Mouse (Mus musculus) hindbrain, postnatal 0 days (tissue): Measurements from ENCODE around the gene Necab3. TPM values are rescaled to one million over a fixed set of nuclear protein-coding genes. Genes with fewer than 3 reads are reported as not detected.

Experiments used
- ATAC-seq: fragments of 200-750 bp; cut with Nextera tagmentation; 2 replicates; pipeline ENCODE4 v1.8.0; 2017; ENCODE audit warnings: mild to moderate bottlenecking, moderate TSS enrichment, moderate library complexity
- DNase-seq: peaks from one replicate; pipeline ENCODE4 v3.0.0-alpha.2; 2015; ENCODE audit warnings: low spot score
- H3K27ac ChIP-seq: fragments of 300-500 bp; sonication (generic); 2 replicates; pipeline ENCODE4 v1.5.1; 2014; ENCODE audit warnings: mild to moderate bottlenecking
- H3K27me3 ChIP-seq: fragments of 300-500 bp; sonication (generic); 2 replicates; pipeline ENCODE4 v1.6.1; 2014; ENCODE audit warnings: low read length, mixed read lengths; ENCODE audit not compliant: insufficient read depth
- H3K36me3 ChIP-seq: fragments of 300-500 bp; sonication (generic); 2 replicates; pipeline ENCODE4 v1.6.1; 2014; ENCODE audit warnings: low read length, mixed read lengths; ENCODE audit not compliant: insufficient read depth
- H3K4me1 ChIP-seq: fragments of 300-500 bp; sonication (generic); 2 replicates; pipeline ENCODE4 v1.6.1; 2014; ENCODE audit warnings: antibody characterized with exemption, low read length, mixed read lengths; ENCODE audit not compliant: insufficient read depth
- H3K4me2 ChIP-seq: fragments of 300-500 bp; sonication (generic); 2 replicates; pipeline ENCODE4 v1.6.1; 2014; ENCODE audit warnings: low read depth, mild to moderate bottlenecking, low read length, moderate library complexity, mixed read lengths
- H3K4me3 ChIP-seq: fragments of 300-500 bp; sonication (generic); 2 replicates; pipeline ENCODE4 v1.5.1; 2014; ENCODE audit warnings: low read length
- H3K9ac ChIP-seq: fragments of 300-500 bp; sonication (generic); replicated peaks from 2 replicates; pipeline ENCODE4 v1.6.1; 2014; ENCODE audit warnings: mild to moderate bottlenecking, low read length, moderate library complexity, mixed read lengths
- H3K9me3 ChIP-seq: fragments of 300-500 bp; sonication (generic); 2 replicates; pipeline ENCODE4 v1.6.1; 2016; ENCODE audit warnings: low read length, mixed read lengths
- CTCF ChIP-seq: IDR thresholded peaks from 2 replicates; pipeline ENCODE4 v1.5.1; 2016; ENCODE audit warnings: antibody characterized with exemption, control low read depth, low read depth
- WGBS: fragments of 180-500 bp; shearing (Covaris S2); extraction: QIAGEN DNeasy Blood & Tissue Kit; methylation state at CpG from one replicate; pipeline ENCODE4 v1.1.7; 2014; 5-methylcytosine and 5-hydroxymethylcytosine counted together
- polyA plus RNA-seq: library from polyadenylated mRNA; unstranded; fragments of >200 nt; fragmentation: Nextera tagmentation; extraction: Ambion mirVana; gene quantifications from 2 replicates; pipeline ENCODE4 v1.2.1, GENCODE M21; 2015
- total RNA-seq: library from RNA; depleted of rRNA; stranded (reverse); fragments of >200 nt; gene quantifications from 2 replicates; pipeline ENCODE4 v1.2.3, GENCODE M21; 2014

Necab3 gene
- total and polyA plus RNA-seq, 2 experiments from 2014 or later: 22.9 to 35.1 TPM

DNA sequence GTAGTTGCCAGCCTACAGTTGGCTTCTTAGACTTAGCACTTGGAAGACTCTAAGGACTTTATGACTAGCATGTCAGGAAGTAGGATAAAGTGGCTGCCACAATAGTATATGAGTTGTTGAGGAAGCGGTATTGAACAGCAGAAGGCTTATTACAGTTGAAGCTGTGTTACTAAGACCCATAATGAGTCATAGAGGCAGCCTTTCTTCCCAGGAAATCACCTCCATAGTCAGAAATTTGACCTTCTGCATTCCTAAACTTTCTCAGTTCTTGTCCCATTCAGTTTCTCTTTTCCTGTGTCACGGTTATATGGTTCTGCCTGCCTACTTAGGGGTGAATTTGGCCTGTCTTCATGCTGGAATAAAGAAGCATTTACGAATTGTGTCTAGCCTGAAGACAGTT is 41.7 kb downstream of the Necab3 start:
- H3K9me3 ChIP-seq: no peaks in the 10 kb centered on the region
- no peak for TF ChIP-seq CTCF
- H3K9ac ChIP-seq: no peak overlapping the region
- no peak overlapping the region for H3K4me2 ChIP-seq
- no peak for ATAC-seq
- no peaks in the 10 kb centered on the region for H3K27me3 ChIP-seq
- H3K4me3 ChIP-seq: no peak overlapping the region
- H3K4me1 ChIP-seq: no peaks in the 10 kb centered on the region
- DNase-seq: no peak
- WGBS: 90% methylated on average over 3 of the region's 3 CpGs
- no peak overlapping the region for H3K27ac ChIP-seq
- peaks cover 10% of the 10 kb centered on the region; the same call in 1 of the 2 replicates for H3K36me3 ChIP-seq

DNA sequence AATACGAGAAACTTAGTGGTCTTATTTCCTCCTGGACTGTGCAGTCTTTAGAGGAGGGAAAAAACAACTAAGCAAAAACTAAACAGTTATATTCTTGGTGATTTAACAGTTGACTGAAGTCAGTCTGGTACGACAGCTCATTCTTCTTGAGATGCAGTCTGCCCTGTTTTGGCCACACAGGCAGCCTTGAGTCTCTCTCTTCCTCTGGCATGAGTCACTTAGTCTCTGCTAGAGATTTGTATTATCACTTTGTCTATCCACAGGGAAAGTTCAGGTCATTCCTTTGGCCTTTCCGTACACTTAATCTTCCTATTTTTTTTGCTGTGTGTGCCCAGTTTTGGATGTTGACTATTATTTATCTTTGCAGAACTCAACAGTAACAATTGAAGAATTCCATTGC is 48.5 kb downstream of the Necab3 start:
- DNase-seq (no peak), ATAC-seq (no peak)
- Histone ChIP-seq H3K4me3 (no peak overlapping the region), H3K27me3 (no peaks in the 10 kb centered on the region), H3K4me2 (no peak overlapping the region), H3K4me1 (no peaks in the 10 kb centered on the region), H3K9ac (no peak overlapping the region), H3K27ac (no peak overlapping the region), H3K9me3 (no peaks in the 10 kb centered on the region), H3K36me3 (peaks cover 17% of the 10 kb centered on the region)
- WGBS: 92% methylated on average over 3 of the region's 3 CpGs
- no peak for TF ChIP-seq CTCF

DNA sequence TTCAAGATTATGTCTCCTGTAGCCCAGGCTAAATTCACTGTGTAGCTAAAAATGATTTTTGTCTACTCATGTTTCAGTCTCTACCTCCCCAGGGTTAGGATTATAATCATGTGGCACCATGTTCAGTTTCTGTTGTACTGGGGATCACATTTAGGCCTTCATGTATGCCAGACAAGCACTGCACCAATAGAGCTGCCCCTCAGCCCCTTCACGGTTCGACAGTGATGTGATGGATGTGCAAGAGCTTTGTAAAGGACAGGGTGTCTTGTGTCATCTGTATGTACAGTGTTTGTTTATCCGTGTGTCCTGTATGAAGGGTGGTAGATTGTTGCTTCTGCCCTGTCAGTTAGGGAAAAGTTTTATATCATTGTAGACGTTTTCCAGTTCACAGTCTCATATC is 50.2 kb downstream of the Necab3 start:
- H3K27ac ChIP-seq: no peak overlapping the region

DNA sequence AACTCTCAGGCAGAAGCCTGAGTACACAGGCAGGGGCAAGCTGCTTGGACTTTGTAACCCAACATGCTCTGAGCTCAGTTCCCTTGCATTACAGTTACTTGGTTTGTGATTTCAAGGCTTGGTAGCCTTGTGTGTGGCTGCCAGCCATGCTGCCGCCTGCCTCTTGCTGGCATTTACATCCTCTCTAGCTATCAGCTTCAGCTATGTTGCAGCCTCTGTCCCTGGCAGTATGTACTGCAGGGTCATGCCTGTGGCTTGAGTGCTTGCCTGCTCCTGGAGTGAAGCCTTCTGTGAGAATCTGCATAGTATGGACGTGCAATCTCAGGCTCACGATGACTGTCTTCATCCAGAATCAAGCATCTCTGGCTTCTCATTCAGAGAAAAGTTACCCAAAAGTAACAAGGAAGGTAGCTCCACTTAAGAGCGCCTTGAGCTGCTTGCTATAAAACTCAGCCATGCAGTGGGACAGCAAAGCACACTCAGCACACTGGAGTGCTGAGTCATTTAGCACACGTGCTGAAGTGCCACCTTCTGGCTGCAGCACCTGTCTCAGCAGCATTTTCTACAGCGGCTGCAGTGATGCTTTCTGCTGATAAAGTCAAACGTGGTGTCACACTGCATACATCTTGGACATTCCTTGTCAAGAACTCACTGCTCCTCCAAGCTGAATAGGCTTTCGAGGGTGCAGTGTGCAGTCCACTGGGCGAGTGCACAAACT is 51.0 kb downstream of the Necab3 start:
- H3K27ac ChIP-seq: peak overlapping the region; percentile 1; the same call in 1 of the 2 replicates
- WGBS: 62% methylated on average over 9 of the region's 9 CpGs
- H3K9ac ChIP-seq: no peak overlapping the region
- peaks cover 17% of the 10 kb centered on the region for H3K36me3 ChIP-seq
- TF ChIP-seq CTCF: peak; percentile 63
- no peak overlapping the region for H3K4me3 ChIP-seq
- DNase-seq (peak; percentile 64), ATAC-seq (peak; percentile 61; the same call in 1 of the 2 replicates)
- H3K9me3 ChIP-seq: no peaks in the 10 kb centered on the region
- no peak overlapping the region for H3K4me2 ChIP-seq
- H3K27me3 ChIP-seq: no peaks in the 10 kb centered on the region
- no peaks in the 10 kb centered on the region for H3K4me1 ChIP-seq

More for the DNA sequence above, 50.2 kb downstream of the Necab3 start:
- Histone ChIP-seq H3K4me2 (no peak overlapping the region), H3K9ac (no peak overlapping the region), H3K36me3 (peaks cover 17% of the 10 kb centered on the region), H3K27me3 (no peaks in the 10 kb centered on the region), H3K4me1 (no peaks in the 10 kb centered on the region), H3K4me3 (no peak overlapping the region), H3K9me3 (no peaks in the 10 kb centered on the region)
- DNase-seq (no peak), ATAC-seq (no peak)
- no peak for TF ChIP-seq CTCF
- WGBS: 87% methylated on average over 4 of the region's 4 CpGs

DNA sequence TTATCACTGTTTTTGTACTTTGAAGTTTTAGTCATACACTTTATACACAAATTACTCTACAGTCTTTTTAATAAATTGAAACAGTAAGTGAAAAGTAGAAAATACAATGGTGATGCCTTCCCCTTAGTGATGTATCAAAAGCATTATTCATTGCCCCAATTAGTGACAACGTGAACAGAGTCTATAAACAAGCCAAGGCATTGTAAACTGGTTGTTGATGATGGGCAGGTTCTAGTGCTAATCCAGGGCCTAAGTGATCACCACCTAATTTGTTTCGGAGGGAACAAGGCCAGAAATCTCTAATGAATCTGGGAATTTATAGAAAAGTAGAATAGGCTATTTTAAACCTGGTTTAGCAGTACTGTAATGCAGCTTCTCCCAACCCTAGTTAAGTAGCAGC is 51.6 kb downstream of the Necab3 start:
- ATAC-seq (no peak), DNase-seq (no peak)
- H3K4me2 ChIP-seq: no peak overlapping the region
- H3K36me3 ChIP-seq: peaks cover 17% of the 10 kb centered on the region
- no peaks in the 10 kb centered on the region for H3K4me1 ChIP-seq
- no peak overlapping the region for H3K9ac ChIP-seq
- H3K9me3 ChIP-seq: no peaks in the 10 kb centered on the region
- H3K27me3 ChIP-seq: no peaks in the 10 kb centered on the region
- 67% methylated on average over 2 of the region's 2 CpGs for WGBS
- H3K4me3 ChIP-seq: no peak overlapping the region
- TF ChIP-seq CTCF: no peak
- H3K27ac ChIP-seq: peak overlapping the region; percentile 1; the same call in 1 of the 2 replicates

DNA sequence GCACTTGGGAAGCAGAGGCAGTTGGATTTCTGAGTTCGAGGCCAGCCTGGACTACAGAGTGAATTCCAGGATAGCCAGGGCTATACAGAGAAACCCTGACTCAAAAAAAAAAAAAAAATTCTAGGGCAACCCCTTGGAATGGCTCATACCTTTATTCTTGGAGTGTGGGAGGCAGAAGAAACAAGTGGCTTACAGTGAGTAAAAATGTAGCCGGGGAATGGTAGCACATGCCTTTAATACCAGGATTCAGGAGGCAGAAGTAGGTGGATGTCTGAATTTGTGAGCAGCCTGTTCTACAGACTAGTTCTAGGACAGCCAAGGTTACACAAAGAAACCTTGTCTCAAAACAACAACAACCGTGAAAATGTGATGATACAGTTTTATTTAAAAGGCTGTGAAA is 57.9 kb downstream of the Necab3 start:
- no peak for ATAC-seq
- H3K36me3 ChIP-seq: no peaks in the 10 kb centered on the region; the same call in 1 of the 2 replicates
- DNase-seq: no peak
- 82% methylated on average over 3 of the region's 3 CpGs for WGBS
- H3K9ac ChIP-seq: no peak overlapping the region
- H3K4me3 ChIP-seq: no peak overlapping the region
- TF ChIP-seq CTCF: no peak
- H3K27me3 ChIP-seq: no peaks in the 10 kb centered on the region
- peaks cover 4% of the 10 kb centered on the region; the same call in 1 of the 2 replicates for H3K4me1 ChIP-seq
- no peaks in the 10 kb centered on the region for H3K9me3 ChIP-seq
- no peak overlapping the region for H3K27ac ChIP-seq
- H3K4me2 ChIP-seq: no peak overlapping the region

DNA sequence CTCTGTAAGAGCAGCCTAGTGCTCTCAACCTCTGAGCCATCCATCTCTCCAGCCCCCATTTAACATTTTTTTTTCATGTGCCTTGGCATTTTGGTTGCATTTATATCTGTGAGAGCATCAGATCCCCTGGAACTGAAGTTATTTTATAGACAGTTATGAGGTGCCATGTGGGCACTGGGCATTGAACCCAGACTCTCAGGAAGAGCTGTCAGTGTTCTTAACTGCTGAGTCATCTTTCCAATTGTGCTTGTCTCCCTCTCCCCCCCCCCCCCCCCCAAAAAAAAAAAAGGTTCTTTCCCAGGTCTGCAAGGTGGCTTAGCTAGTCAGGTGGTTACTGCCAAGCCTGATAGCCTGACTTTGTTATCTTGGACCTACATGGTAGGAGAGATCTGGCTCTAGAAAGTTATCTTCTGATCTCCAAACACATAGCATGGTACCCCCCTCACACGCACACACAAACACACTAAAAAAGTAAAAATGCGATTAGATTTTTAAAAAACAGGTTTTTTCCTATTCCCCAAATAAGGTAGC is 58.9 kb downstream of the Necab3 start:
- no peak for TF ChIP-seq CTCF
- Histone ChIP-seq H3K27ac (no peak overlapping the region), H3K9me3 (no peaks in the 10 kb centered on the region), H3K4me1 (peaks cover 4% of the 10 kb centered on the region; the same call in 1 of the 2 replicates), H3K36me3 (no peaks in the 10 kb centered on the region; the same call in 1 of the 2 replicates), H3K4me3 (no peak overlapping the region), H3K9ac (no peak overlapping the region), H3K27me3 (no peaks in the 10 kb centered on the region), H3K4me2 (no peak overlapping the region)
- no peak for DNase-seq
- ATAC-seq: no peak
- WGBS: 98% methylated on average over 2 of the region's 2 CpGs
